Mouse (Mus musculus): Measurements from ENCODE around the gene Phc2.

GRCm38 (mm10) chr4:128723431-128723830 is 68.9 kb downstream of the Phc2 start:
- TF ChIP-seq CTCF (IDR thresholded peaks at IDR 0.05; ENCODE audit: extremely low read depth, insufficient read length, insufficient replicate concordance, low read depth, low read length) (no peak), POLR2A (IDR thresholded peaks at IDR 0.05; ENCODE audit: low read depth, low read length) (no peak)

Data from small intestine, adult 2 months (tissue).